Mouse (Mus musculus): ENCODE results near the gene Gm10842. TPM values are rescaled to one million over a fixed set of nuclear protein-coding genes. Genes with fewer than 3 reads are reported as not detected.

The Gm10842 gene
- polyA plus RNA-seq, 1 experiment from 2014 or later = not detected

DNA sequence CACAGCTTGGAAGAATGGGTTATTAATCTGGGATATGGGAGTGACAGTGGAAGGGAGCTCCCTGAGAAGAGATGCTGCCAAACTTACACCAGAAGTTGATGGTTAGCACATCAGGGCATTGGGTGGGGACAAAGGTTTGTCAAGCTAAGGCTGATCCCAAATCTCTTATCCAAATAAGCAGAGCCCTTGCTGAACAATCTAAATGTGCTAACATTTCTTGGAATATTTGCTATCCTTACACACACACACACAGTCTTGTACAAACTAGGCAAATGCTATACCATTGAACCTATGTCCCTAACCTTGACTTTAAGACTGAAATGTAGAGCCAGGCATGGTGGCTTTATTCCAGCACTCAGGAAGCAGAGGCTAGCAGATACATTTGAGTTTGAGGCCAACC, 3.1 kb upstream of the Gm10842 start:
- ATAC-seq (ENCODE audit: insufficient read depth, low FRiP score, low read depth) = no peak; the same call in 1 of the 2 replicates
- no peak overlapping the region for H3K4me2 ChIP-seq
- no peak overlapping the region for H3K27ac ChIP-seq
- H3K9me3 ChIP-seq = no peaks in the 10 kb centered on the region
- no peak overlapping the region for H3K9ac ChIP-seq
- H3K4me1 ChIP-seq = no peaks in the 10 kb centered on the region
- H3K27me3 ChIP-seq (replicated peaks) = no peaks in the 10 kb centered on the region
- H3K4me3 ChIP-seq (replicated peaks) = no peak overlapping the region
- H3K36me3 ChIP-seq = peaks cover 5% of the 10 kb centered on the region; the same call in 1 of the 2 replicates

DNA sequence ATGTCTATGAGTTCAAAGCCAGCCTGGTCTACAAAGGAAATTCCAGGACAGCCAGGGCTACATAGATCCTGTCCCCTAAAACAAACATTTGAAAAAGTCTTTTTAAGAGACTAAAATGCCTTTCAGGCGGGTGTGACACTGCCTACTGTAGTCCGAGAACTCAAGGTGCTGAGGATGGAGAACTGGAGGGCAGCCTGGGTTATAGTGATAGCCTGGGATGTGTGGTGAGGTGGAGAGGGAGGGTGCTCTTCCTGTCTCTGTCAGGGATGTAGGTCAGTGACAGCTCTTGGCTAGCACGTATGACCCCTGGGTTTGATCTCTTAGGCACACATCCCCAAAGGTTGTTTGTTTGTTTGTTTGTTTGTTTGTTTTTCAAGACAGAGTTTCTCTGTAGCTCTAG, 2.6 kb upstream of the Gm10842 start:
- Histone ChIP-seq H3K27me3 (replicated peaks) (no peaks in the 10 kb centered on the region), H3K9me3 (no peaks in the 10 kb centered on the region), H3K4me2 (no peak overlapping the region), H3K36me3 (peaks cover 5% of the 10 kb centered on the region; the same call in 1 of the 2 replicates), H3K4me1 (no peaks in the 10 kb centered on the region), H3K27ac (no peak overlapping the region), H3K4me3 (replicated peaks) (no peak overlapping the region), H3K9ac (no peak overlapping the region)
- WGBS = 68% methylated on average over 3 of the region's 3 CpGs
- peak; percentile 53; the same call in 1 of the 2 replicates for ATAC-seq (ENCODE audit: insufficient read depth, low FRiP score, low read depth)

DNA sequence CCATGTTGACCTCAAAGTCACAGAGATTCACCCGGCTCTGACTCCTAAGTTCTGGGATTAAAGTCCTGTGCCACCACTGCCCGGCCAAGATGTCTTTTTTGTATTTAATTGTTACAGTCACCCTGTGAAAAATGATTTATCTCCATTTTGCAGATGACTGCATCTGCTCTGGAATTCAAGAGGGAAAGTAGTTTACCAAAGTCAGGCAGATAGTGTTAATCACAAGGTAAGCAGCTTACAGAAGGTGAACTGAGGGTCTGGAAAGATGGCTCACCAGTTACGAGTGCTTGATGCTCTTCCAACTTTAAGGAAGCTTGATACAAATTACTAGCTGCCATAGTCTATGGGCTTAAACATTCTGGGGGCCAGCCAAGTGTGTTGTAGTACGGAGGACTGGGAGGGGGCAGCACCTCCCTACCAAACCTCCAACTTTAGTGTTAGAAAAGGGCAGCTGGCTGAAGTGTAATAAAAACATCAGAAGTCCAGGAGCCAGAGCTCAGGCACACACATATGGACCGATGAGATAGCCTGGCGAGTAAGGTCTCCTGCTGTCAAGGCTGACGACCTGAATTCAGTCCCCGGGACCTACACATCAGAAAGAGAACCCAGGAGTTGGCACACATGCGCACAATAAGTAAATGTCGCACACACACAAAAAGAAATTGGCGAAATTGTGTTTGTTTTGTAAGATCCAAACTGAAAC, 2.0 kb upstream of the Gm10842 start:
- H3K9ac ChIP-seq = no peak overlapping the region
- ATAC-seq (ENCODE audit: insufficient read depth, low FRiP score, low read depth) = no peak
- H3K4me3 ChIP-seq (replicated peaks) = no peak overlapping the region
- WGBS = 72% methylated on average over 11 of the region's 11 CpGs
- no peaks in the 10 kb centered on the region for H3K9me3 ChIP-seq
- H3K27me3 ChIP-seq (replicated peaks) = no peaks in the 10 kb centered on the region
- H3K4me1 ChIP-seq = no peaks in the 10 kb centered on the region
- no peak overlapping the region for H3K27ac ChIP-seq
- peaks cover 5% of the 10 kb centered on the region; the same call in 1 of the 2 replicates for H3K36me3 ChIP-seq
- no peak overlapping the region for H3K4me2 ChIP-seq

DNA sequence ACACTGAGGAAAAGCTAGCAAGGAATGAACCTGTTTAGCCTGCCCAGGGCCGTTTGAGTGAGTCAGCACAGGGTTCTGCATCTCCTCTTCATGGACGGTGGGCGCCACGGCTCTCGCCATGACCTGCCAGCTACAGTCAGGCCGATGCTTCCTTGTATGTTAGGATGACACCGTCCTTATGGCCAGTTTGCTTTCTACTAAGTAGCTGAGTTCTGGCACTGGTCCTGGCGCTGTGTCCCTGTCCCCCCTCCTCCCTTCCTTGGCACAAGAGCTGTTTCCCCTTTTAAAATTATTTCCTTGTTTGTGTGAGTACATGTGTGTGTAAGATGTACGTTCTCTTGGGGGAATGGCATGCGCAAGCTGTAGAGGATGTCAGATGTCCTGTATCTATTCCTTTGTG, 1.5 kb upstream of the Gm10842 start:
- H3K9me3 ChIP-seq = no peaks in the 10 kb centered on the region
- 77% methylated on average over 10 of the region's 10 CpGs for WGBS
- no peak overlapping the region for H3K27ac ChIP-seq
- peaks cover 5% of the 10 kb centered on the region; the same call in 1 of the 2 replicates for H3K36me3 ChIP-seq
- H3K9ac ChIP-seq = no peak overlapping the region
- no peak overlapping the region for H3K4me2 ChIP-seq
- H3K27me3 ChIP-seq (replicated peaks) = no peaks in the 10 kb centered on the region
- H3K4me3 ChIP-seq (replicated peaks) = no peak overlapping the region
- no peak for ATAC-seq (ENCODE audit: insufficient read depth, low FRiP score, low read depth)
- no peaks in the 10 kb centered on the region for H3K4me1 ChIP-seq

DNA sequence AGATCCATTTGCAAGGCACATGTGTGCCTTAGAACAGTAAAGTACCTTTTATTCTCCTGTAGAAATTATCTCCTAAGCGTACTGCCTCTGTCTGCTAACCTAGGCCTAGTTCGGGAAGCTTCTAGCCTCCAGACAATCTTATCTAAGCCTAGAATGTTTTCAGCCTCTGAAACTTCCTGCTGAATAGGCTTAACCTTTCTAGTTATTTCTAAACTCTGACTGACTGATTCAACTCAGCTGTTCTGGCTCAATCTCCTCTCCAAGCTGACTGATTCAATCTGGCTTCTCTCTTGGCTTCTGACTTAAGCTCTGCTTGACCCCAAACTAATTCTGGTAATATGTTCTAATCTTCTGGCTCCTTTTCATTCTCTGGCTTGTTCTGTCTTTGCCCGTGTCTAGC, 2.7 kb downstream of the Gm10842 start:
- H3K4me2 ChIP-seq = no peak overlapping the region
- H3K4me1 ChIP-seq = no peaks in the 10 kb centered on the region; the same call in 1 of the 2 replicates
- ATAC-seq (ENCODE audit: insufficient read depth, low FRiP score, low read depth) = no peak
- H3K4me3 ChIP-seq (replicated peaks) = no peak overlapping the region
- no peaks in the 10 kb centered on the region for H3K36me3 ChIP-seq
- no peak overlapping the region for H3K27ac ChIP-seq
- no peak overlapping the region for H3K9ac ChIP-seq
- no peaks in the 10 kb centered on the region for H3K9me3 ChIP-seq
- H3K27me3 ChIP-seq (replicated peaks) = 0 out of 2 replicates have a peak, but pooled peaks cover 4% of the 10 kb centered on the region
- WGBS = 47% methylated on average over 3 of the region's 3 CpGs

GRCm38 (mm10) chr11:105149766-105150165, 3.1 kb downstream of the Gm10842 start:
- Histone ChIP-seq H3K4me1 (no peaks in the 10 kb centered on the region; the same call in 1 of the 2 replicates), H3K4me3 (replicated peaks) (no peak overlapping the region), H3K27me3 (replicated peaks) (0 out of 2 replicates have a peak, but pooled peaks cover 4% of the 10 kb centered on the region), H3K9me3 (no peaks in the 10 kb centered on the region), H3K9ac (no peak overlapping the region), H3K27ac (no peak overlapping the region), H3K36me3 (no peaks in the 10 kb centered on the region), H3K4me2 (no peak overlapping the region)
- ATAC-seq (ENCODE audit: insufficient read depth, low FRiP score, low read depth) = no peak
- 93% methylated on average over 1 of the region's 1 CpGs for WGBS

- Histone ChIP-seq H3K9ac (no peak overlapping the region), H3K4me2 (no peak overlapping the region), H3K36me3 (no peaks in the 10 kb centered on the region), H3K9me3 (no peaks in the 10 kb centered on the region), H3K27me3 (replicated peaks) (0 out of 2 replicates have a peak, but pooled peaks cover 4% of the 10 kb centered on the region), H3K4me1 (no peaks in the 10 kb centered on the region; the same call in 1 of the 2 replicates), H3K4me3 (replicated peaks) (no peak overlapping the region), H3K27ac (no peak overlapping the region)
- ATAC-seq (ENCODE audit: insufficient read depth, low FRiP score, low read depth) = no peak
- WGBS = 75% methylated on average over 4 of the region's 4 CpGs
These were observed 4.0 kb downstream of the Gm10842 start for GRCm38 (mm10) chr11:105150691-105151090.

GRCm38 (mm10) chr11:105151226-105152016, 4.7 kb downstream of the Gm10842 start:
- H3K27me3 ChIP-seq (replicated peaks) = 0 out of 2 replicates have a peak, but pooled peaks cover 4% of the 10 kb centered on the region

DNA sequence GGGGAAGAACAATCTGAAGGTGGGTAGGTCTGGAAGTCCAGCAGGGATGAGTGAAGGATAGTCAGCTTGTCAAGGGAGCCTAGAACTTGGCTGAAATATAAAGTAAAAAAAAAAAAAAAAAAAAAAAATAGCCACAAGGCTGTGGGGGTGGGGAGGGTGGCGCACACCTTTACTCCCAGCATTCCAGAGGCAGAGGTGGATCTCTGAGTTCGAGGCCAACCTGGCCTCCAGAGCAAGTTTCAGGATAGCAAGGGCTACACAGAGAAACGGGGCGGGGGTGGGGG, 5.3 kb downstream of the Gm10842 start:
- Histone ChIP-seq H3K36me3 (no peaks in the 10 kb centered on the region), H3K27ac (no peak overlapping the region), H3K27me3 (replicated peaks) (0 out of 2 replicates have a peak, but pooled peaks cover 4% of the 10 kb centered on the region), H3K9me3 (no peaks in the 10 kb centered on the region), H3K9ac (no peak overlapping the region), H3K4me2 (no peak overlapping the region), H3K4me1 (no peaks in the 10 kb centered on the region; the same call in 1 of the 2 replicates), H3K4me3 (replicated peaks) (no peak overlapping the region)
- 51% methylated on average over 2 of the region's 4 CpGs for WGBS
- ATAC-seq (ENCODE audit: insufficient read depth, low FRiP score, low read depth) = no peak

More at GRCm38 (mm10) chr11:105151226-105152016, 4.7 kb downstream of the Gm10842 start:
- Histone ChIP-seq H3K36me3 (no peaks in the 10 kb centered on the region), H3K9ac (no peak overlapping the region), H3K4me3 (replicated peaks) (no peak overlapping the region), H3K27ac (no peak overlapping the region), H3K9me3 (no peaks in the 10 kb centered on the region), H3K4me2 (peak overlapping the region; percentile 21; the same call in 1 of the 2 replicates), H3K4me1 (no peaks in the 10 kb centered on the region; the same call in 1 of the 2 replicates)
- 19% methylated on average over 16 of the region's 19 CpGs for WGBS
- no peak for ATAC-seq (ENCODE audit: insufficient read depth, low FRiP score, low read depth)

DNA sequence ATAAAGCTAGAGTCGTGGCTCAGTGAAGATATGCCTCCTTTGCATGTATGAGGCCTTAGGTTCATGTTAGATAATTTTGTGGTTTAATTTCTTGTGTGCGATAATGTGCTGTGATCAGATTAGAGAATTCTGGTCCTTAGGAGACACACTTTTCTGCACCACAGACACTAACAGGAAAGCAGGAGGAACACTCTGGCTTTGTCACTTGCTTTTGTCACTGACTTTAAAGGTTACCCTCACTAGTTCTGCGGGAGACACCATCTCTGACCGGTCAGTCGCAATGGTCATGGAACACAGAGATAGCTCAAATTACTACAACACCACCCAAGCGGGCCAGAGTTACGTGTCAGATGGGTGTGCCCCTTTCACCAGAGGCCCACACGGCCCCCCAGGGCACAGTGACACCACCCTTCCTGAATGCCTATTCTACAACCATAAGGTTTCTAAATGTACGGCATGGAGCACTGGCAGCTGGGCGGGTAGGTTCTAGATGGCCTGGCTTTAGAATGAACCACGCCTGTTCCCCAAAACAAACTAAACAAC, 5.7 kb downstream of the Gm10842 start:
- Histone ChIP-seq H3K9ac (no peak overlapping the region), H3K27ac (no peak overlapping the region), H3K9me3 (no peaks in the 10 kb centered on the region), H3K4me3 (replicated peaks) (no peak overlapping the region), H3K4me1 (no peaks in the 10 kb centered on the region; the same call in 1 of the 2 replicates), H3K27me3 (replicated peaks) (0 out of 2 replicates have a peak, but pooled peaks cover 4% of the 10 kb centered on the region), H3K4me2 (no peak overlapping the region), H3K36me3 (no peaks in the 10 kb centered on the region)
- WGBS = 73% methylated on average over 11 of the region's 11 CpGs
- ATAC-seq (ENCODE audit: insufficient read depth, low FRiP score, low read depth) = peak; percentile 77

DNA sequence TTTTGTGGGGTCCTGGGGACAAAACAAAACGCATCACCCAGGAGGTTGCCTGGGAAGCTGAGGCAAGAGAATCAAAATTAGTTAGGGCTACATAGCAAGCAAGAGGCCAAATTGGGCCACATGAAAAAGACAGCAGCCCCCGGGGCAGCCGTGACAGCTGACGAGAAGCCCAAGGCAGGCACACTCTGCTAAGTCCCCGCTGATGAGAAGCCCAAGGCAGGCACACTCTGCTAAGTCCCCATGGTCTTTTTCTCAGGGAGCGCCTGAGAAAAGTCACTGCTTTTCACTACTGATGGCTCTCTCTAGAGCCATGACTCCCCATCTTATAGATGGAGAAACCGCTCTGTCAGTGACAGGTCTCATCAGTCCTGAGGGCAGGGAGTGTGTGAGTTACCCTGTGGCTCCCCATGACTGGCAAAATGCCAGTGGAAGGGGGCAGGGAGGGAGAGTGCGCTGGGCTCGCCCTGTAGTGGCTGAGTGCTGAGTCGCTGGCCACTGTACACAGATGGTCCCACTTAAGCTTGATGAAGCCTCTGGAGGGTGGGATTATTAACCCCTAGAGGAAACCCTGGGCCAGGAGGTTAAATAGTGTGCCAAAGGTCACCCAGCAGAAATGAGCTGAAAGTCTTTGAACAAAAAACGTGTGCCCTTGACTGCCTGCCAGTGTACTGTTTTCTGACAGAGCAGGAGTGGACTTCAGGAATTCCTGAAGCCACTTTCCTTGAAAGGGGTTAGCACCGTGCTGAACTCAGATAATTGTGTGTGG, 6.6 kb downstream of the Gm10842 start:
- no peaks in the 10 kb centered on the region for H3K9me3 ChIP-seq
- no peak overlapping the region for H3K9ac ChIP-seq
- H3K4me3 ChIP-seq (replicated peaks) = no peak overlapping the region
- no peak overlapping the region for H3K27ac ChIP-seq
- 0 out of 2 replicates have a peak, but pooled peaks cover 4% of the 10 kb centered on the region for H3K27me3 ChIP-seq (replicated peaks)
- H3K4me1 ChIP-seq = no peaks in the 10 kb centered on the region; the same call in 1 of the 2 replicates
- H3K36me3 ChIP-seq = no peaks in the 10 kb centered on the region
- ATAC-seq (ENCODE audit: insufficient read depth, low FRiP score, low read depth) = peak; percentile 87
- 27% methylated on average over 12 of the region's 12 CpGs for WGBS
- no peak overlapping the region for H3K4me2 ChIP-seq
